Mouse (Mus musculus): ENCODE measurements around the gene Dcdc2a. TPM values are rescaled to one million over a fixed set of nuclear protein-coding genes. Genes with fewer than 3 reads are reported as not detected.

Gene Dcdc2a
- polyA plus RNA-seq, 1 experiment from 2014 or later, result 0.62 TPM

GRCm38 (mm10) chr13:25052671-25053070 lies 3.1 kb upstream of the Dcdc2a start:
- Histone ChIP-seq H3K9me3 (0 out of 2 replicates have a peak, but pooled peaks cover 4% of the 10 kb centered on the region), H3K27me3 (peaks cover 35% of the 10 kb centered on the region), H3K36me3 (no peaks in the 10 kb centered on the region), H3K4me1 (peaks cover 16% of the 10 kb centered on the region), H3K9ac (no peak overlapping the region), H3K4me3 (no peak overlapping the region), H3K4me2 (no peak overlapping the region), H3K27ac (no peak overlapping the region)
- ATAC-seq (ENCODE audit: borderline replicate concordance, extremely low read depth, low FRiP score, low TSS enrichment), result no peak
- 90% methylated on average over 5 of the region's 5 CpGs for whole genome bisulfite sequencing

- H3K9ac ChIP-seq, result peak overlapping the region; percentile 7; the same call in 1 of the 2 replicates
- under 1% methylated on average over 34 of the region's 35 CpGs for WGBS
Measured at GRCm38 (mm10) chr13:25055111-25055554, 671 bp upstream of the Dcdc2a start.

GRCm38 (mm10) chr13:25066659-25067058 lies 10.9 kb downstream of the Dcdc2a start:
- no peaks in the 10 kb centered on the region for H3K27me3 ChIP-seq
- no peak for ATAC-seq (ENCODE audit: borderline replicate concordance, extremely low read depth, low FRiP score, low TSS enrichment)
- no peak overlapping the region for H3K9ac ChIP-seq
- 93% methylated on average over 2 of the region's 2 CpGs for WGBS
- no peak overlapping the region for H3K4me3 ChIP-seq
- H3K9me3 ChIP-seq, result no peaks in the 10 kb centered on the region
- no peak overlapping the region for H3K27ac ChIP-seq
- H3K4me2 ChIP-seq, result no peak overlapping the region
- no peaks in the 10 kb centered on the region for H3K36me3 ChIP-seq
- no peaks in the 10 kb centered on the region for H3K4me1 ChIP-seq

More at GRCm38 (mm10) chr13:25055111-25055554, 671 bp upstream of the Dcdc2a start:
- H3K27me3 ChIP-seq, result peaks cover 35% of the 10 kb centered on the region
- H3K27ac ChIP-seq, result no peak overlapping the region
- H3K9me3 ChIP-seq, result 0 out of 2 replicates have a peak, but pooled peaks cover 4% of the 10 kb centered on the region
- H3K4me2 ChIP-seq, result peak overlapping the region; percentile 85
- H3K4me1 ChIP-seq, result peaks cover 16% of the 10 kb centered on the region
- H3K36me3 ChIP-seq, result no peaks in the 10 kb centered on the region
- H3K4me3 ChIP-seq, result peak overlapping the region; percentile 47
- peak; percentile 83; the same call in 1 of the 2 replicates for ATAC-seq (ENCODE audit: borderline replicate concordance, extremely low read depth, low FRiP score, low TSS enrichment)

- Histone ChIP-seq H3K4me2 (no peak overlapping the region), H3K4me1 (no peaks in the 10 kb centered on the region), H3K4me3 (no peak overlapping the region), H3K36me3 (no peaks in the 10 kb centered on the region), H3K27me3 (no peaks in the 10 kb centered on the region), H3K9ac (no peak overlapping the region), H3K27ac (no peak overlapping the region), H3K9me3 (no peaks in the 10 kb centered on the region)
- ATAC-seq (ENCODE audit: borderline replicate concordance, extremely low read depth, low FRiP score, low TSS enrichment), result no peak
- WGBS, result 79% methylated on average over 4 of the region's 4 CpGs
Measured at GRCm38 (mm10) chr13:25067183-25067582, 11.4 kb downstream of the Dcdc2a start.

- 54% methylated on average over 4 of the region's 4 CpGs for WGBS
- Histone ChIP-seq H3K36me3 (no peaks in the 10 kb centered on the region), H3K27ac (no peak overlapping the region), H3K9ac (no peak overlapping the region), H3K27me3 (no peaks in the 10 kb centered on the region), H3K9me3 (no peaks in the 10 kb centered on the region), H3K4me3 (no peak overlapping the region), H3K4me1 (no peaks in the 10 kb centered on the region), H3K4me2 (no peak overlapping the region)
- ATAC-seq (ENCODE audit: borderline replicate concordance, extremely low read depth, low FRiP score, low TSS enrichment), result no peak
Measured at GRCm38 (mm10) chr13:25069765-25070164, 14.0 kb downstream of the Dcdc2a start.

- no peaks in the 10 kb centered on the region for H3K36me3 ChIP-seq
- H3K4me1 ChIP-seq, result no peaks in the 10 kb centered on the region
- H3K9me3 ChIP-seq, result no peaks in the 10 kb centered on the region
- H3K27ac ChIP-seq, result no peak overlapping the region
- no peak overlapping the region for H3K4me3 ChIP-seq
- H3K4me2 ChIP-seq, result no peak overlapping the region
- WGBS, result 68% methylated on average over 4 of the region's 4 CpGs
- H3K27me3 ChIP-seq, result no peaks in the 10 kb centered on the region
- no peak for ATAC-seq (ENCODE audit: borderline replicate concordance, extremely low read depth, low FRiP score, low TSS enrichment)
- H3K9ac ChIP-seq, result no peak overlapping the region
Measured at GRCm38 (mm10) chr13:25070791-25071190, 15.0 kb downstream of the Dcdc2a start.

GRCm38 (mm10) chr13:25077262-25077661 lies 21.5 kb downstream of the Dcdc2a start:
- Histone ChIP-seq H3K36me3 (no peaks in the 10 kb centered on the region), H3K27me3 (no peaks in the 10 kb centered on the region), H3K9me3 (no peaks in the 10 kb centered on the region), H3K4me3 (no peak overlapping the region), H3K27ac (no peak overlapping the region), H3K9ac (no peak overlapping the region), H3K4me2 (no peak overlapping the region), H3K4me1 (no peaks in the 10 kb centered on the region)
- 9% methylated on average over 7 of the region's 7 CpGs for WGBS
- ATAC-seq (ENCODE audit: borderline replicate concordance, extremely low read depth, low FRiP score, low TSS enrichment), result no peak

- ATAC-seq (ENCODE audit: borderline replicate concordance, extremely low read depth, low FRiP score, low TSS enrichment), result peak; percentile 55; the same call in 1 of the 2 replicates
- no peak overlapping the region for H3K27ac ChIP-seq
- 2% methylated on average over 15 of the region's 15 CpGs for WGBS
Measured at GRCm38 (mm10) chr13:25083144-25083572, 27.4 kb downstream of the Dcdc2a start.

GRCm38 (mm10) chr13:25085147-25085546 lies 29.3 kb downstream of the Dcdc2a start:
- WGBS, result 81% methylated on average over 7 of the region's 7 CpGs

More at GRCm38 (mm10) chr13:25083144-25083572, 27.4 kb downstream of the Dcdc2a start:
- Histone ChIP-seq H3K36me3 (no peaks in the 10 kb centered on the region), H3K27me3 (no peaks in the 10 kb centered on the region), H3K4me3 (0 out of 2 replicates have a peak overlapping the region, but pooled peaks have one; percentile 8), H3K4me2 (peak overlapping the region; percentile 45), H3K9ac (no peak overlapping the region), H3K4me1 (peaks cover 10% of the 10 kb centered on the region), H3K9me3 (no peaks in the 10 kb centered on the region)

GRCm38 (mm10) chr13:25091347-25091746 lies 35.5 kb downstream of the Dcdc2a start:
- no peaks in the 10 kb centered on the region for H3K4me1 ChIP-seq
- no peak overlapping the region for H3K9ac ChIP-seq
- WGBS, result 88% methylated on average over 5 of the region's 5 CpGs
- H3K9me3 ChIP-seq, result no peaks in the 10 kb centered on the region
- H3K4me3 ChIP-seq, result no peak overlapping the region
- H3K4me2 ChIP-seq, result no peak overlapping the region
- no peaks in the 10 kb centered on the region for H3K27me3 ChIP-seq
- ATAC-seq (ENCODE audit: borderline replicate concordance, extremely low read depth, low FRiP score, low TSS enrichment), result no peak
- no peak overlapping the region for H3K27ac ChIP-seq
- H3K36me3 ChIP-seq, result no peaks in the 10 kb centered on the region

More at GRCm38 (mm10) chr13:25085147-25085546, 29.3 kb downstream of the Dcdc2a start:
- no peak for ATAC-seq (ENCODE audit: borderline replicate concordance, extremely low read depth, low FRiP score, low TSS enrichment)
- H3K4me1 ChIP-seq, result peaks cover 10% of the 10 kb centered on the region
- H3K27ac ChIP-seq, result no peak overlapping the region
- H3K27me3 ChIP-seq, result no peaks in the 10 kb centered on the region
- no peak overlapping the region for H3K4me3 ChIP-seq
- no peaks in the 10 kb centered on the region for H3K9me3 ChIP-seq
- no peaks in the 10 kb centered on the region for H3K36me3 ChIP-seq
- H3K9ac ChIP-seq, result no peak overlapping the region
- H3K4me2 ChIP-seq, result no peak overlapping the region

- Histone ChIP-seq H3K27ac (no peak overlapping the region), H3K9me3 (no peaks in the 10 kb centered on the region), H3K27me3 (no peaks in the 10 kb centered on the region), H3K4me3 (no peak overlapping the region), H3K4me1 (no peaks in the 10 kb centered on the region), H3K4me2 (no peak overlapping the region), H3K36me3 (no peaks in the 10 kb centered on the region), H3K9ac (no peak overlapping the region)
- 81% methylated on average over 4 of the region's 4 CpGs for WGBS
- ATAC-seq (ENCODE audit: borderline replicate concordance, extremely low read depth, low FRiP score, low TSS enrichment), result no peak
Measured at GRCm38 (mm10) chr13:25093776-25094175, 38.0 kb downstream of the Dcdc2a start.

- H3K4me2 ChIP-seq, result no peak overlapping the region
- no peak overlapping the region for H3K27ac ChIP-seq
- no peak overlapping the region for H3K9ac ChIP-seq
- 53% methylated on average over 4 of the region's 4 CpGs for WGBS
- H3K36me3 ChIP-seq, result no peaks in the 10 kb centered on the region
- H3K9me3 ChIP-seq, result no peaks in the 10 kb centered on the region
- no peaks in the 10 kb centered on the region for H3K27me3 ChIP-seq
- no peak overlapping the region for H3K4me3 ChIP-seq
- ATAC-seq (ENCODE audit: borderline replicate concordance, extremely low read depth, low FRiP score, low TSS enrichment), result no peak
- no peaks in the 10 kb centered on the region for H3K4me1 ChIP-seq
Measured at GRCm38 (mm10) chr13:25094381-25094780, 38.6 kb downstream of the Dcdc2a start.

All from lung, embryonic 15.5 days (tissue).